ENCODE assay signal across 15 mouse cellular contexts in genomic region chr10:69257592-69258133, GRCm38 (mm10). TPM values are rescaled to one million over a fixed set of nuclear protein-coding genes. Genes with fewer than 3 reads are reported as not detected.
DNase-seq lines count a peak whose midpoint lies in the region; ATAC-seq lines count a peak whose summit lies in the region.
"Had no signal": no experiment of that assay in that cellular context is flagged by ENCODE, and none has a peak within 500 bp of the region (broad histone marks: within the 10 kb centered on the region; RNA-seq: fewer than 3 reads in every experiment).

No protein-coding gene starts in this region.

- 0 out of 2 replicates have a peak overlapping the region, but pooled peaks have one; percentile 22 for H3K9ac ChIP-seq in heart, embryonic 11.5 days (ENCODE audit: low read depth, low read length)
- H3K9ac ChIP-seq in kidney, embryonic 15.5 days = no peak overlapping the region
- H3K9ac ChIP-seq in limb, embryonic 15.5 days = no peak overlapping the region
- no peak overlapping the region for H3K9ac ChIP-seq in hindbrain, embryonic 16.5 days (ENCODE audit: low read depth, low read length)
- H3K9ac ChIP-seq: forebrain, embryonic 13.5 days; hindbrain, embryonic 12.5 days had no signal

- DNase-seq in heart, postnatal 4 days = no peak
- DNase-seq in kidney, adult 9 months = no peak
- peak; percentile 82 for DNase-seq in 416B (ENCODE audit: low read depth)
- DNase-seq: cerebellum, adult 11 months; kidney, adult 18-20 months; left cerebral cortex, postnatal 4 days; lung, adult 2 months had no signal

- H3K4me2 ChIP-seq in heart, embryonic 11.5 days = no peak overlapping the region
- H3K4me2 ChIP-seq in kidney, embryonic 15.5 days = no peak overlapping the region
- H3K4me2 ChIP-seq in limb, embryonic 15.5 days = no peak overlapping the region
- no peak overlapping the region for H3K4me2 ChIP-seq in hindbrain, embryonic 16.5 days (ENCODE audit: low read length)
- H3K4me2 ChIP-seq: forebrain, embryonic 13.5 days; hindbrain, embryonic 12.5 days had no signal

- 72% methylated on average over 6 of the region's 6 CpGs for WGBS in heart, embryonic 11.5 days (ENCODE audit: insufficient replicate concordance)
- 66% methylated on average over 6 of the region's 6 CpGs for WGBS in kidney, embryonic 15.5 days
- 58% methylated on average over 6 of the region's 6 CpGs for WGBS in limb, embryonic 15.5 days
- 82% methylated on average over 6 of the region's 6 CpGs for WGBS in hindbrain, embryonic 16.5 days

- peaks cover 6% of the 10 kb centered on the region; the same call in 1 of the 2 replicates for H3K36me3 ChIP-seq in heart, embryonic 11.5 days (ENCODE audit: control insufficient read depth, insufficient read depth, low read length)
- H3K36me3 ChIP-seq in kidney, embryonic 15.5 days = peaks cover 9% of the 10 kb centered on the region; the same call in 1 of the 2 replicates
- H3K36me3 ChIP-seq in limb, embryonic 15.5 days = no peaks in the 10 kb centered on the region
- no peaks in the 10 kb centered on the region for H3K36me3 ChIP-seq in hindbrain, embryonic 16.5 days (ENCODE audit: control insufficient read depth, insufficient read depth, low read length)

- H3K9me3 ChIP-seq in heart, embryonic 11.5 days (replicated peaks; ENCODE audit: control insufficient read depth, low read length) = no peaks in the 10 kb centered on the region
- H3K9me3 ChIP-seq in kidney, embryonic 15.5 days (replicated peaks) = no peaks in the 10 kb centered on the region
- H3K9me3 ChIP-seq in limb, embryonic 15.5 days = no peaks in the 10 kb centered on the region
- H3K9me3 ChIP-seq in hindbrain, embryonic 16.5 days (ENCODE audit: control insufficient read depth, low read length) = no peaks in the 10 kb centered on the region
- H3K9me3 ChIP-seq: forebrain, embryonic 13.5 days; hindbrain, embryonic 12.5 days had no signal

- no peak for ATAC-seq in heart, embryonic 11.5 days (replicated peaks; ENCODE audit: insufficient number of reproducible peaks, low FRiP score, low TSS enrichment)
- ATAC-seq in kidney, embryonic 15.5 days (replicated peaks; ENCODE audit: low FRiP score) = no peak
- ATAC-seq in limb, embryonic 15.5 days (ENCODE audit: insufficient number of reproducible peaks, low FRiP score, low TSS enrichment, low read depth) = no peak
- no peak for ATAC-seq in hindbrain, embryonic 16.5 days
- ATAC-seq: activated CD4-positive, CD25-positive, alpha-beta regulatory T cell, adult 4 months; forebrain, embryonic 13.5 days had no signal

- H3K4me1 ChIP-seq in heart, embryonic 11.5 days (ENCODE audit: control insufficient read depth, insufficient read depth, low read length) = peaks cover 37% of the 10 kb centered on the region
- peaks cover 64% of the 10 kb centered on the region for H3K4me1 ChIP-seq in kidney, embryonic 15.5 days
- peaks cover 25% of the 10 kb centered on the region for H3K4me1 ChIP-seq in limb, embryonic 15.5 days
- peaks cover 17% of the 10 kb centered on the region for H3K4me1 ChIP-seq in hindbrain, embryonic 16.5 days (ENCODE audit: control insufficient read depth, insufficient read depth, low read depth, low read length)

- no peak overlapping the region; the same call in 1 of the 2 replicates for H3K27ac ChIP-seq in heart, embryonic 11.5 days (ENCODE audit: low read depth, low read length)
- H3K27ac ChIP-seq in kidney, embryonic 15.5 days = peak overlapping the region; percentile 72
- H3K27ac ChIP-seq in limb, embryonic 15.5 days = 0 out of 2 replicates have a peak overlapping the region, but pooled peaks have one; percentile 38
- H3K27ac ChIP-seq in hindbrain, embryonic 16.5 days (ENCODE audit: low read depth, low read length) = no peak overlapping the region
- H3K27ac ChIP-seq: forebrain, embryonic 13.5 days; hindbrain, embryonic 12.5 days had no signal

- H3K27me3 ChIP-seq in heart, embryonic 11.5 days (ENCODE audit: control insufficient read depth, insufficient read depth, low read length) = no peaks in the 10 kb centered on the region
- H3K27me3 ChIP-seq in kidney, embryonic 15.5 days = no peaks in the 10 kb centered on the region
- H3K27me3 ChIP-seq in limb, embryonic 15.5 days = no peaks in the 10 kb centered on the region
- no peaks in the 10 kb centered on the region for H3K27me3 ChIP-seq in hindbrain, embryonic 16.5 days (replicated peaks; ENCODE audit: control insufficient read depth, insufficient read depth, low read length)
- H3K27me3 ChIP-seq: forebrain, embryonic 13.5 days; hindbrain, embryonic 12.5 days had no signal

- no peak overlapping the region for H3K4me3 ChIP-seq in heart, embryonic 11.5 days (ENCODE audit: low read depth, low read length)
- no peak overlapping the region for H3K4me3 ChIP-seq in kidney, embryonic 15.5 days (replicated peaks)
- no peak overlapping the region for H3K4me3 ChIP-seq in limb, embryonic 15.5 days
- no peak overlapping the region for H3K4me3 ChIP-seq in hindbrain, embryonic 16.5 days (ENCODE audit: low read length)
- H3K4me3 ChIP-seq: forebrain, embryonic 13.5 days; hindbrain, embryonic 12.5 days had no signal

RNA-seq across cellular contexts. Expression of gene A930033H14Rik, which starts 44.8 kb away (rescaled TPM):
- polyA plus RNA-seq in heart, embryonic 11.5 days (2014; fragmentation: Nextera tagmentation; extraction: Ambion mirVana) = 1.8 and 2.4 TPM in 2 replicates
- total RNA-seq in heart, postnatal 4 days (2021) = 1 to 10 TPM; 6.0 to 6.6 TPM
- 2.0 and 2.2 TPM in 2 replicates for polyA plus RNA-seq in kidney, embryonic 15.5 days (2015; fragmentation: Nextera tagmentation; extraction: Ambion mirVana)
- 3.0 and 3.1 TPM in 2 replicates for polyA plus RNA-seq in limb, embryonic 15.5 days (2015; fragmentation: Nextera tagmentation; extraction: Ambion mirVana)
- polyA plus RNA-seq in hindbrain, embryonic 16.5 days (2015; fragmentation: Nextera tagmentation; extraction: Ambion mirVana) = 1.2 and 1.8 TPM in 2 replicates
- total RNA-seq: monocyte, adult 5-6 weeks had no signal
- polyA plus RNA-seq: activated CD4-positive, CD25-positive, alpha-beta regulatory T cell, adult 4 months had no signal

Comparison
In these comparisons a context has a peak if more than half of its experiments do, and no peak if none do; other contexts are left out.
1. H3K27ac ChIP-seq: peak in kidney, embryonic 15.5 days (single experiment) and limb, embryonic 15.5 days (single experiment); none in heart, embryonic 11.5 days (single experiment) and hindbrain, embryonic 16.5 days (single experiment).